26 mouse cellular contexts compared by ENCODE assay signal in the genomic region with DNA sequence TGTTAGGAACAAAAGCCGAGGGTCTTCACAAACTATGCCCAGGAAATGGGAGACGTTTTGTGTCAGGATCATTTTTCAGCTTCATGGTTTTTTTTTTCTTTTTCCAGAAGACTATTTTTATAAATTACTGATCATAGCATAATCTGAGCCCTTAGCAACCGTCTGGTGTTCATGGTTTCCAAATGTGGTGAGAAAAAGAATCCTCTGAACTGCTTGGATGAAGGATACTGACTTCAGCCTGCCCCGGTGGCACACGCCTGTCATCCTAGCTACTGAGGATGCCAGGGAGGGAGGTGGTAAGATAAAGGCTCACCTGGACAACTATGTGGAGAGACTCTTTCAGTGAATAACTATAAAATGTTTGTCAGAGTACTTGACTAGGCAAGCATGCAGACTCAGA.
A peak's percentile ranks its signal among the peaks of the same experiment; 100 is the strongest.
DNase-seq lines count a peak whose midpoint lies in the region; ATAC-seq and TF ChIP-seq lines count a peak whose summit lies in the region.
"Had no signal": no experiment of that assay in that cellular context is flagged by ENCODE, and none has a peak within 500 bp of the region (broad histone marks: within the 10 kb centered on the region; RNA-seq: fewer than 3 reads in every experiment).

No protein-coding gene starts in this region.

- no peak; the same call in 1 of the 2 replicates for ATAC-seq in forebrain, postnatal 0 days
- no peak for ATAC-seq in forebrain, embryonic 16.5 days
- ATAC-seq: forebrain, embryonic 14.5 days; hindbrain, postnatal 0 days; inflammation-experienced regulatory T-cells, adult 6 months; Patski had no signal

- no peaks in the 10 kb centered on the region for H3K4me1 ChIP-seq in forebrain, postnatal 0 days (ENCODE audit: insufficient read depth)
- H3K4me1 ChIP-seq in forebrain, embryonic 16.5 days (replicated peaks; ENCODE audit: control insufficient read depth, insufficient read depth, low read length): no peaks in the 10 kb centered on the region
- peaks cover 13% of the 10 kb centered on the region for H3K4me1 ChIP-seq in heart, embryonic 10.5 days

- 67% methylated on average over 5 of the region's 5 CpGs for WGBS in forebrain, postnatal 0 days
- WGBS in forebrain, embryonic 16.5 days: 79% methylated on average over 5 of the region's 5 CpGs
- WGBS in heart, embryonic 10.5 days: 87% methylated on average over 5 of the region's 5 CpGs

- no peak for TF ChIP-seq CTCF in forebrain, postnatal 0 days (IDR thresholded peaks at IDR 0.05; ENCODE audit: low read depth)
- TF ChIP-seq CTCF in left cerebral cortex, adult 2 months (IDR thresholded peaks at IDR 0.05): no peak

- H3K36me3 ChIP-seq in forebrain, postnatal 0 days (ENCODE audit: insufficient read depth): no peaks in the 10 kb centered on the region
- no peaks in the 10 kb centered on the region for H3K36me3 ChIP-seq in forebrain, embryonic 16.5 days (ENCODE audit: control insufficient read depth, insufficient read depth)
- H3K36me3 ChIP-seq in heart, embryonic 10.5 days: no peaks in the 10 kb centered on the region
- H3K36me3 ChIP-seq: embryonic facial prominence, embryonic 12.5 days; embryonic facial prominence, embryonic 15.5 days; G1E had no signal

- peak overlapping the region; percentile 36; the same call in 1 of the 2 replicates for H3K27ac ChIP-seq in forebrain, postnatal 0 days (ENCODE audit: low read depth, low read length)
- H3K27ac ChIP-seq in forebrain, embryonic 16.5 days (ENCODE audit: low read length): no peak overlapping the region
- H3K27ac ChIP-seq in heart, embryonic 10.5 days: no peak overlapping the region
- peak overlapping the region; percentile 40; the same call in 1 of the 2 replicates for H3K27ac ChIP-seq in left cerebral cortex, adult 2 months
- H3K27ac ChIP-seq: embryonic facial prominence, embryonic 12.5 days; embryonic facial prominence, embryonic 15.5 days; heart, adult 2 months; hindbrain, embryonic 14.5 days; hindbrain, postnatal 0 days had no signal

- H3K4me3 ChIP-seq in forebrain, postnatal 0 days (ENCODE audit: low read depth, low read length): no peak overlapping the region
- no peak overlapping the region for H3K4me3 ChIP-seq in forebrain, embryonic 16.5 days (replicated peaks; ENCODE audit: low read length)
- no peak overlapping the region for H3K4me3 ChIP-seq in heart, embryonic 10.5 days
- no peak overlapping the region for H3K4me3 ChIP-seq in left cerebral cortex, adult 2 months
- H3K4me3 ChIP-seq: embryonic facial prominence, embryonic 12.5 days; embryonic facial prominence, embryonic 15.5 days; heart, adult 2 months had no signal

- intact Hi-C loops in heart, postnatal 14 days (cut with DNase I): no loop called here
- intact Hi-C loops in left cerebral cortex, adult 2 months (cut with DNase I): no loop called here
- intact Hi-C loops in left cerebral cortex, postnatal 10 days (cut with DNase I): loop anchor here (2.0 kb wide), 1 partner anchor 249 kb away; no protein-coding TSS in a partner anchor

- H3K4me2 ChIP-seq in forebrain, postnatal 0 days (ENCODE audit: low read depth): no peak overlapping the region
- no peak overlapping the region for H3K4me2 ChIP-seq in forebrain, embryonic 16.5 days (ENCODE audit: low read length)
- H3K4me2 ChIP-seq: embryonic facial prominence, embryonic 12.5 days; embryonic facial prominence, embryonic 15.5 days; heart, embryonic 11.5 days; hindbrain, embryonic 14.5 days had no signal

- no peaks in the 10 kb centered on the region for H3K27me3 ChIP-seq in forebrain, postnatal 0 days (ENCODE audit: insufficient read depth, low read length)
- no peaks in the 10 kb centered on the region for H3K27me3 ChIP-seq in forebrain, embryonic 16.5 days (replicated peaks; ENCODE audit: control insufficient read depth, insufficient read depth, low read length)
- peaks cover 8% of the 10 kb centered on the region for H3K27me3 ChIP-seq in heart, embryonic 10.5 days (ENCODE audit: insufficient read depth, poor library complexity, severe bottlenecking)
- H3K27me3 ChIP-seq: CH12.LX; embryonic facial prominence, embryonic 15.5 days; Patski had no signal

- no peak overlapping the region for H3K9ac ChIP-seq in forebrain, postnatal 0 days
- H3K9ac ChIP-seq in forebrain, embryonic 16.5 days (replicated peaks; ENCODE audit: low read depth, low read length): no peak overlapping the region
- H3K9ac ChIP-seq: embryonic facial prominence, embryonic 12.5 days; embryonic facial prominence, embryonic 15.5 days; hindbrain, embryonic 14.5 days had no signal

- DNase-seq in forebrain, postnatal 0 days: peak; percentile 35
- DNase-seq in heart, embryonic 10.5 days (ENCODE audit: low spot score): peak; percentile 33
- no peak for DNase-seq in heart, postnatal 14 days
- DNase-seq in left cerebral cortex, adult 2 months (ENCODE audit: extremely low spot score in 1 of 2, low spot score in 2 of 2): no peak
- DNase-seq in left cerebral cortex, postnatal 10 days (ENCODE audit: extremely low spot score in 1 of 2, low spot score in 2 of 2): no peak
- no peak for DNase-seq in lung, postnatal 10 days
- DNase-seq: adrenal gland, postnatal 10 days; adrenal gland, postnatal 36 days; cerebellum, adult 11 months; cerebellum, adult 2 months; cerebellum, adult 9-11 months; cerebellum, postnatal 25 days; gastrocnemius, postnatal 14 days; heart, adult 2 months; heart, postnatal 4 days had no signal

- no peaks in the 10 kb centered on the region for H3K9me3 ChIP-seq in forebrain, postnatal 0 days (ENCODE audit: low read length)
- no peaks in the 10 kb centered on the region for H3K9me3 ChIP-seq in forebrain, embryonic 16.5 days (ENCODE audit: control insufficient read depth, low read length)
- H3K9me3 ChIP-seq in heart, embryonic 10.5 days: no peaks in the 10 kb centered on the region
- H3K9me3 ChIP-seq: embryonic facial prominence, embryonic 12.5 days; embryonic facial prominence, embryonic 15.5 days; G1E had no signal

Comparison
In these comparisons a context has a peak if more than half of its experiments do, and no peak if none do; other contexts are left out.
1. DNase-seq: peak in forebrain, postnatal 0 days (single experiment) and heart, embryonic 10.5 days (single experiment); none in heart, postnatal 14 days (0 of 2), left cerebral cortex, adult 2 months (0 of 2), left cerebral cortex, postnatal 10 days (0 of 2) and lung, postnatal 10 days (single experiment).
2. H3K27ac ChIP-seq: peak in forebrain, postnatal 0 days (single experiment) and left cerebral cortex, adult 2 months (single experiment); none in forebrain, embryonic 16.5 days (single experiment) and heart, embryonic 10.5 days (single experiment).